Mouse (Mus musculus) neural tube, embryonic 14.5 days (tissue): ENCODE results near the gene Eng. TPM values are rescaled to one million over a fixed set of nuclear protein-coding genes. Genes with fewer than 3 reads are reported as not detected.

Experiments
- ATAC-seq: fragments of 200-750 bp; cut with Nextera tagmentation; 2 replicates; pipeline ENCODE4 v1.8.0; 2017; ENCODE audit warnings: low read depth, mild to moderate bottlenecking, moderate TSS enrichment, moderate library complexity
- H3K27ac ChIP-seq: fragments of 300-500 bp; sonication (generic); 2 replicates; pipeline ENCODE4 v1.5.1; 2014; ENCODE audit warnings: low read depth, mild to moderate bottlenecking, control low read depth, low read length, moderate library complexity, mixed read lengths
- H3K27me3 ChIP-seq: fragments of 300-500 bp; sonication (generic); 2 replicates; pipeline ENCODE4 v1.6.1; 2014; ENCODE audit warnings: low read length; ENCODE audit not compliant: control insufficient read depth, insufficient read depth
- H3K36me3 ChIP-seq: fragments of 300-500 bp; sonication (generic); 2 replicates; pipeline ENCODE4 v1.6.1; 2014; ENCODE audit warnings: low read length, mixed read lengths; ENCODE audit not compliant: control insufficient read depth, insufficient read depth
- H3K4me1 ChIP-seq: fragments of 300-500 bp; sonication (generic); 2 replicates; pipeline ENCODE4 v1.6.1; 2014; ENCODE audit warnings: low read length; ENCODE audit not compliant: control insufficient read depth, insufficient read depth
- H3K4me2 ChIP-seq: fragments of 300-500 bp; sonication (generic); 2 replicates; pipeline ENCODE4 v1.6.1; 2014; ENCODE audit warnings: mild to moderate bottlenecking, low read depth, low read length, control low read depth
- H3K4me3 ChIP-seq: fragments of 300-500 bp; sonication (generic); 2 replicates; pipeline ENCODE4 v1.5.1; 2014; ENCODE audit warnings: low read depth, low read length, control low read depth, mixed read lengths
- H3K9ac ChIP-seq: fragments of 300-500 bp; sonication (generic); replicated peaks from 2 replicates; pipeline ENCODE4 v1.6.1; 2014; ENCODE audit warnings: low read depth, mild to moderate bottlenecking, control low read depth, low read length, mixed read lengths
- H3K9me3 ChIP-seq: fragments of 300-500 bp; sonication (generic); 2 replicates; pipeline ENCODE4 v1.6.1; 2016; ENCODE audit warnings: low read length; ENCODE audit not compliant: control insufficient read depth
- WGBS: fragments of 180-500 bp; shearing (Covaris S2); extraction: QIAGEN DNeasy Blood & Tissue Kit; methylation state at CpG from one replicate; pipeline ENCODE4 v1.1.7; 2014; 5-methylcytosine and 5-hydroxymethylcytosine counted together
- polyA plus RNA-seq: library from polyadenylated mRNA; unstranded; fragments of >200 nt; fragmentation: Nextera tagmentation; extraction: Ambion mirVana; gene quantifications from 2 replicates; pipeline ENCODE4 v1.2.1, GENCODE M21; 2014

The Eng gene
- polyA plus RNA-seq, 1 experiment from 2014 or later: 13.0 TPM

GRCm38 (mm10) chr2:32637778-32638281 lies 8.6 kb upstream of the Eng start:
- no peak overlapping the region for H3K9ac ChIP-seq
- H3K9me3 ChIP-seq: no peaks in the 10 kb centered on the region
- ATAC-seq: no peak
- no peaks in the 10 kb centered on the region for H3K4me1 ChIP-seq
- no peaks in the 10 kb centered on the region for H3K27me3 ChIP-seq
- H3K27ac ChIP-seq: no peak overlapping the region
- no peak overlapping the region for H3K4me2 ChIP-seq
- WGBS: 46% methylated on average over 11 of the region's 11 CpGs
- no peak overlapping the region for H3K4me3 ChIP-seq
- H3K36me3 ChIP-seq: no peaks in the 10 kb centered on the region

GRCm38 (mm10) chr2:32639632-32640031 lies 6.8 kb upstream of the Eng start:
- Histone ChIP-seq H3K4me1 (no peaks in the 10 kb centered on the region), H3K27me3 (no peaks in the 10 kb centered on the region), H3K4me2 (no peak overlapping the region), H3K4me3 (no peak overlapping the region), H3K27ac (no peak overlapping the region), H3K9me3 (no peaks in the 10 kb centered on the region), H3K9ac (no peak overlapping the region), H3K36me3 (no peaks in the 10 kb centered on the region)
- ATAC-seq: no peak
- 79% methylated on average over 1 of the region's 1 CpGs for WGBS

- Histone ChIP-seq H3K27me3 (no peaks in the 10 kb centered on the region), H3K9ac (no peak overlapping the region), H3K4me3 (no peak overlapping the region), H3K9me3 (no peaks in the 10 kb centered on the region), H3K36me3 (no peaks in the 10 kb centered on the region), H3K4me2 (no peak overlapping the region), H3K27ac (no peak overlapping the region), H3K4me1 (no peaks in the 10 kb centered on the region)
- ATAC-seq: no peak
- 60% methylated on average over 6 of the region's 6 CpGs for WGBS
Observed at GRCm38 (mm10) chr2:32640550-32641051, 5.8 kb upstream of the Eng start.

- WGBS: 82% methylated on average over 5 of the region's 5 CpGs
- Histone ChIP-seq H3K36me3 (no peaks in the 10 kb centered on the region), H3K27me3 (no peaks in the 10 kb centered on the region), H3K4me2 (no peak overlapping the region), H3K9me3 (no peaks in the 10 kb centered on the region), H3K27ac (no peak overlapping the region), H3K9ac (no peak overlapping the region), H3K4me3 (no peak overlapping the region), H3K4me1 (no peaks in the 10 kb centered on the region)
- no peak for ATAC-seq
Observed at GRCm38 (mm10) chr2:32641810-32642209, 4.6 kb upstream of the Eng start.

- no peaks in the 10 kb centered on the region for H3K9me3 ChIP-seq
Observed at GRCm38 (mm10) chr2:32642813-32643212, 3.6 kb upstream of the Eng start.

GRCm38 (mm10) chr2:32644083-32644482 lies 2.3 kb upstream of the Eng start:
- 80% methylated on average over 9 of the region's 9 CpGs for WGBS
- no peak overlapping the region for H3K4me3 ChIP-seq

More at GRCm38 (mm10) chr2:32642813-32643212, 3.6 kb upstream of the Eng start:
- Histone ChIP-seq H3K36me3 (no peaks in the 10 kb centered on the region), H3K4me3 (no peak overlapping the region), H3K27ac (no peak overlapping the region), H3K9ac (no peak overlapping the region), H3K4me1 (no peaks in the 10 kb centered on the region), H3K4me2 (no peak overlapping the region), H3K27me3 (no peaks in the 10 kb centered on the region)
- ATAC-seq: no peak
- 75% methylated on average over 7 of the region's 7 CpGs for WGBS

GRCm38 (mm10) chr2:32644799-32645475 lies 1.5 kb upstream of the Eng start:
- Histone ChIP-seq H3K4me1 (no peaks in the 10 kb centered on the region), H3K9ac (no peak overlapping the region)
- 92% methylated on average over 8 of the region's 8 CpGs for WGBS

More at GRCm38 (mm10) chr2:32644083-32644482, 2.3 kb upstream of the Eng start:
- Histone ChIP-seq H3K4me2 (no peak overlapping the region), H3K4me1 (no peaks in the 10 kb centered on the region), H3K27me3 (no peaks in the 10 kb centered on the region), H3K9ac (no peak overlapping the region), H3K9me3 (no peaks in the 10 kb centered on the region), H3K36me3 (no peaks in the 10 kb centered on the region), H3K27ac (no peak overlapping the region)
- no peak for ATAC-seq

GRCm38 (mm10) chr2:32645647-32646046 lies 748 bp upstream of the Eng start:
- ATAC-seq: no peak

More at GRCm38 (mm10) chr2:32644799-32645475, 1.5 kb upstream of the Eng start:
- ATAC-seq: no peak
- H3K9me3 ChIP-seq: no peaks in the 10 kb centered on the region
- no peak overlapping the region for H3K4me3 ChIP-seq
- no peaks in the 10 kb centered on the region for H3K36me3 ChIP-seq
- H3K27me3 ChIP-seq: no peaks in the 10 kb centered on the region
- no peak overlapping the region for H3K4me2 ChIP-seq
- H3K27ac ChIP-seq: no peak overlapping the region

GRCm38 (mm10) chr2:32647366-32647765 lies 971 bp downstream of the Eng start:
- Histone ChIP-seq H3K4me2 (no peak overlapping the region), H3K9ac (no peak overlapping the region)
- no peak for ATAC-seq

More at GRCm38 (mm10) chr2:32645647-32646046, 748 bp upstream of the Eng start:
- Histone ChIP-seq H3K36me3 (no peaks in the 10 kb centered on the region), H3K4me3 (no peak overlapping the region), H3K4me1 (no peaks in the 10 kb centered on the region), H3K27ac (no peak overlapping the region), H3K9ac (no peak overlapping the region), H3K4me2 (no peak overlapping the region), H3K27me3 (no peaks in the 10 kb centered on the region), H3K9me3 (no peaks in the 10 kb centered on the region)
- 68% methylated on average over 3 of the region's 3 CpGs for WGBS

More at GRCm38 (mm10) chr2:32647366-32647765, 971 bp downstream of the Eng start:
- no peaks in the 10 kb centered on the region for H3K36me3 ChIP-seq
- H3K9me3 ChIP-seq: no peaks in the 10 kb centered on the region
- peak overlapping the region; percentile 17; the same call in 1 of the 2 replicates for H3K4me3 ChIP-seq
- H3K27me3 ChIP-seq: no peaks in the 10 kb centered on the region
- no peaks in the 10 kb centered on the region for H3K4me1 ChIP-seq
- no peak overlapping the region for H3K27ac ChIP-seq
- WGBS: 88% methylated on average over 7 of the region's 7 CpGs
